Mouse (Mus musculus) testis, postnatal 10 days (tissue): ENCODE results near the gene Sh3gl3.

Experiments used
- DNase-seq: peaks from one replicate; pipeline ENCODE4 v3.0.0; 2021; ENCODE audit warnings: low spot score

Gene Sh3gl3

DNA sequence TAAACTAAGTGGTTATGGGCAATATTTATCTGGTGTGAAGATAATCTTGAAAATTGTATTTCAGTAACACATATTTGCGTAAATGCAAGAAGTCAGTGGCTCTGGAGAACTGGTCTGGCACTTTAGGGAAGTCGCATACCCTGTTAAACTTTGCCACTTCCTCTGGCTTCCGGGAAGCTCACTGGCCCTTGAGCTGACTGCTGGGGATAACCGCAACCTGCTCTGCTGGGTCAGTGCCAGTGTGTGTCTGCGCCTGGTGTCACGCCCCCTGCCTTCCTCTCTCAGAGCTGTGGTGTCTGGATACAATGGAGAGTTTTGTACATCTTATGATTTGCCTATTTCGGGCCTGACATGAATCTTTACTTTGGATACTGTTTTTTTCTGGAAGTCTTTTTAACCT is 119.8 kb downstream of the Sh3gl3 start:
- DNase-seq, result no peak

DNA sequence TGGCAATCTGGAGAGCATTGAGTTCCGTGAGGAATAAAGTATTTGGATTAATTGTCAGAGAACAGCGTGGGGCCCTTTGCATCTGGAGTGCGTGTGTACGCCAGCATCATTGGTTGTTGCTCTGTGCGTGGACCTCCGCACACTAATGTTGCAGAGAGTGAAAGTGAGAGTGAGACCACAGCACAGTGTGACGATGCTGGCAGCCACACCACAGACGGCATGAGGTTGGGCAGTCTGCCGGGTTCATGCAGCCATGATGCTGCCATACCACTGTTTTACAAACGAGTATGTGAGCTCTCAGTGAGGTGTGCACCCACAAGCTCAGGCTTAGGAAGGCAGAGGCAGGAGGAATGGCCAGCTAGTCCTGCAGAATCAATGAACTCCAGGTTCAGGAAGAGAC is 120.4 kb downstream of the Sh3gl3 start:
- DNase-seq, result no peak

DNA sequence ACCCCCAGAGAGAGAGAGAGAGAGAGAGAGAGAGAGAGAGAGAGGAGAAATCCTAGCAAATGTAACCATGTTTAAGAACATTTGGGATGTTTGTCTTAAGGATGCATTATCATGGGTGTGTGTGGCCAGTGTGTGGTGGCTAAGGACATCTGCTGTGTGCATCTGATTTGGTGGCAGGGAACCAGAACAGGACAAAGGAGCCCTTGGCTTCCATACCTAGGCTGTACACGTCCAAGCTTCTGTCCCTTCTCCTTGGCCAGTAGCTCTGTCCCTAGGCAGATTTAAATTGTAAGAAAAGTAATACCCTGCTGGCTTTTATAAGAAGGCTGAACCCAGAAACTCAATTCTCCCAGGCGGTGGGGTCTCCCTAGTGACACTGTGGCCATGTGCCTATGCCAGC is 121.0 kb downstream of the Sh3gl3 start:
- no peak for DNase-seq

DNA sequence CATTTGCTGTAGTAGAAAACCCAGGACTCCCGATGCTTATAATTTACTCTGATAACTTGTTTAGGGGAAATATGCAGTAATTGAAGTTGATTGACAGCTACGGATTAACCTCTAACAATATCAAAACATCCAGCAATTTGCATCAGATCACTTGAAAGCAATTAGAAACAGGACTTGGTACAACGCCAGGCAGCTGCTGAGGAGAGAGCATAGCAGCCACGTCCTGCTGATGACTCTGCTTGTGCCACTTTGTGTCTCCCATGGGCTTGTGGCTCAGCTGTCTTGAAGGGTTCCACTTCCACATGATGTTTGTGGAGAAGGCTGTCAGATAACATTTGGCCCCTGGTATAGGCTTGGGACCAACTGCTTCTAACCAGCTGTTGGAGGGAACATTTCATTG is 134.8 kb downstream of the Sh3gl3 start:
- DNase-seq, result no peak

DNA sequence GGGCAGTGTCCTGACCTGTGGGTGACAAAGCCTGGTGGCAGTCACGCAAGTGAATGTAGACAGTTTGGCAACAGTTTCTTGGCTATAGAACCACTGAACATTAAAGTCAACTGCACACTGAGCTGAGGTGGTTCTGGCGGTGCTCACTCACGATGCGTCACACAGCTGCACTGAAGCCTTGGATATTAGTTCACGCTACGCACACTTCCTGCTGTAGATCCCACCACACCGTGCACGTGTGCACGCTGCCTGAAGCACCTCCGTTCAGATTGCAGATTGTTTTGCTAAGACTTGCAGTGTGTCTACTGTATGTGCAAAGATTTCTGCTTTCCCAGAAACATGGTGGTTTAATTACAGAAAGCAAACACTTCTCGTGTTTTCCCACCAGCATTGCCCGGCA is 144.9 kb downstream of the Sh3gl3 start:
- no peak for DNase-seq

DNA sequence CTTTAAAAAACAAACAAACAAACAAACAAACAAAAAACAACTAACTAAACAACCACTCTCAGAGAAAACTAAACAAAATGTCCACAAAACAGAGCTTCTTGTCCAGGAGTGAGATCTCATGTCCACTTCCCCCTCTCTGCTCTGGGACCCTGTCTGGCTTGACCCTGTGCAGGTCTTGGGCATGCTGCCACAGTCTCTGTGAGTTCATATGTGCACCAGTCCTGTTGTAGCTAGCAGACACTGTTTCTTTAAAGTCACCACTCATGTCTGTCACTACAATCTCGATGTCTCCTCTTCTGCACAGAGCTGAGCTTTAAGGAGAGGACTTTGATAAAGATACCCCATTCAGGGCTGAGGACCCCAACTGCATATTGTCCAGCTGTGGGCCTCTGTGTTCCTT is 153.0 kb downstream of the Sh3gl3 start:
- no peak for DNase-seq

DNA sequence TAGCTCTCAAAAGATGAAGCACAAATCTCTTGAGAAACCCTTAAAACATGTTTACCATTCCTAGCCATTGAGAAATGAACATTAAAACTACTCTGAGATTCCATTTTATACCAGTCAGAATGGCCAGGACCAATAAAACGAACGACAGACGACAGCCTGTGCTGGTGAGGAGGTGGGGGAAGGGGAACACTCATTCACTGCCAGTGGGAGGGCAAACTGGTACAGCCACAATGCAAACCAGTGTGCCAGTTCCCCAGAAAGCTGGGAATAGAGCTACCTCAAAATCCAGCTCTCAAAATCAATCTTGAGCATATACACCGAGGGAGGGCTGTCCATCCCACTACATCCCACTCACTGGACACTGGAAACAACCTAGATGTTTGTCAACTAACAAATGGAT is 153.6 kb downstream of the Sh3gl3 start:
- no peak for DNase-seq

DNA sequence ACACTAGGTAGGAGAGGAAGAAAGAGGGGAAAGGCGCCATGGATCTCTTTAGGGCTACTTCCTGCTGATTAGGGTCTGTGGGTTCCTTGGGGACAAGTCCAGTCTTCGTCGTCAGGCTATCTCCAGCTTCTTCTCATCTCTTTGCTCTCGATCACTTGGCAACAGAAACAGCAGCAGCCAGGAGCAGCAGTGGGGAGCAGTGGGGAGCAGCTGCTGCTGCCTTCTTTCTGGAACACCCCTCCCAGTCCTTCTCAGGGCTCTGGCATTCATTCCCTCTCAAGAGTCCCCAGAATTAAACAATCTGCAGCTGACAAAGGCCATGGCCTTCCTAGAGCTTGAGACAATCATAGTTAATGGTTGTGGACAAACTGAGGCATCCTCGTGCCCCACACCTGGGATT is 154.2 kb downstream of the Sh3gl3 start:
- peak; percentile 24 for DNase-seq

DNA sequence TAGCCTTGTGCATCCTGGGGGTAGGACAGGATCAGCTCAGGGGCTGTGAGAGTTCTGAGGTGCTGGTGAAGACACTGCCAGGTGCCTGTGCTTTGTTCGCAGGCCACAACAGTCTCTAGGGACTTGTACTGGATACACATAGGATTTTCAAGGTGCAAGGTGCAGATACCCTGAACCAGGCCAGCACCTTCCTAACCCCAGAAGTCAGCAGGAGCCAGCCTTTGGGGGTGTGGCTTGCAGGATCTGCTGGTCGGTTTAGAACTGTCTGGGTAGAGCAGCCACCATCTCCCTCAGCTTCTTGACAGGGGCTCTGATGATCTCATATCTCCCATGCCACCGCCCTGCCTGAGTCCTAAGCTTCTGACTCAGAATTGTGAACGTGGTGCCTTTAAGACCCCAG is 156.2 kb downstream of the Sh3gl3 start:
- peak; percentile 35 for DNase-seq

DNA sequence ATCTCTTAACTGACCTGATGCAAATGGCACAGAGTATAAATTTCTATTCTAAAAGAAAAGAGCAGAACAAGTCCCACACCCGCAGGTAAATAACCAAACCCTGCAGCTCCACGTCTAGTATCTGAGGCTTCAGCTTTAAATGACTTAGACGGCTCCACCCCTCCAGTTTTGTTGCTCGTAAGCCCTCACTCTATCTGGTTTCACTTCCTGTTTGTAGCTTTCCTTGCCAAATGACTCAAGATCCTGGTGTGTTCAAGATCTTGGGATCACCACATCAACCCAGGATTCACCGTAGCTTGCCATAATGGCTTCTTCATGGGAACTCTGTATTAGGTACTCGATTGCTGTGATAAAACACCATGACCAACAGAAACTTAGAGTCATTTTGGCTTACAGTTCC is 157.2 kb downstream of the Sh3gl3 start:
- peak; percentile 21 for DNase-seq

DNA sequence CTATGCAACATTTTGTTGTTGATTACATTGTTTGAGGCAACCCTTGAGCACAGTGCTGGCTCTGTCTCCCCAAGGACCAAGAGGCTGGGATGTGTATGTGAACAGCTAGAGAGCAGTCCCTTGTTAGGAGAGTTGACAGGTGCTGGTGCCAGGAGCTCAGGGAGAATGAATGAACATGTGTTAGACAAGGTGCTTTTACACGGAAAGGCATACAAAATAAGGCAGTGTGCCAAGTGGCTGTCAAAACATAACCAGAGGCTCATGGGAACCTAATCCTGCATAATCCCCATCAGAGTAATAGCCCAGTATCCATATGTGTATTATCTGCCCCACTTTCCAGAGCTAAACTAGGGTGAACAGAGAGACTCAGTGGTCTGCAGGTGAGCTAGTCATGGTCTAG is 160.4 kb downstream of the Sh3gl3 start:
- DNase-seq, result peak; percentile 32

DNA sequence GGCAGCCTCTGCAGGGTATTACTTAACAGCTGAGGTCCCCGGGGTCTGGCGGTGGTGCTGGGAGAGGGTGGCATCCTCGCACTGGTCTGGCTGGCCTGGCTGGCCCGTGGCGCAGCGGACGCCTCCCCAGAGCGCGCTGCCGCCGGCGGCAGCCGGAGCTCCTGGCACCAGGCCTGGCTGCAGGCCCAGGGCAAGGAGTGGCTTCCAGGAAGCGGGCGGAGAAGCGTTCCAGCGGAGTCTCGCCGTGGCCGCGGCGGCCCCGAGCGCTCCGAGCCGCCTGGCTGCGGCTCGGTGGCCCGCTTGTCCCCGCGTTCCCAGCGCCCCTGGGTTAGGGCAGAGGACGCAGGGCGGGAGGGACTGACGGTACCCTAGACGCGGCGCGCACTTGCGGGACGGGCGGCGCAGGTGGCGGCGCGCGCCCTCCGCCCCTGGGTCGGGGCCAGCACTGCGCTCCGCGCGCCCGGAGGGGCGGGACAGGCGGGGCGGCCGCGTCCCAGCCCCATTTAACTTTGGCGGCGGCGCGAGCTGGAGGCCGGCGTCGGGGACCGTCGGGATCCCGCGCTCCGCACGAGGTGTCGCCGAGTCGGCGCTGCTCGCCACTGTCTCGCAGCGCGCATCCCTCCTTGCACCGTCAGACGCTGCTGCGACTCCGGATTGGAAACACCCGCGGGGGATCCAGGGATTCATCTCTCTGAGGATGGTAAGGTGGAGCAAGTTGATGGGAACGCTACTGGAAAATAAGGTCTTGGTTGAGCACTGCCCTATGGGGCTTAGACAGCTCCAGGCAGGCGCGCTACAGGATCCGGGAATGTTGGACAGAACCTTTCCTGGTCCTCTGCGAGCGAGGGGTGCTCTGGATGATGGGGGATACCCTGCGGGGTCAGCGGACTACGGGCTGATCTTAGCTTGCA is 161.8 kb downstream of the Sh3gl3 start, which contains the start of gene Adamtsl3:
Gene Adamtsl3, plus strand, starts transcription at position 484 of the 911 bp plus-strand sequence.
- peak; percentile 54 for DNase-seq

DNA sequence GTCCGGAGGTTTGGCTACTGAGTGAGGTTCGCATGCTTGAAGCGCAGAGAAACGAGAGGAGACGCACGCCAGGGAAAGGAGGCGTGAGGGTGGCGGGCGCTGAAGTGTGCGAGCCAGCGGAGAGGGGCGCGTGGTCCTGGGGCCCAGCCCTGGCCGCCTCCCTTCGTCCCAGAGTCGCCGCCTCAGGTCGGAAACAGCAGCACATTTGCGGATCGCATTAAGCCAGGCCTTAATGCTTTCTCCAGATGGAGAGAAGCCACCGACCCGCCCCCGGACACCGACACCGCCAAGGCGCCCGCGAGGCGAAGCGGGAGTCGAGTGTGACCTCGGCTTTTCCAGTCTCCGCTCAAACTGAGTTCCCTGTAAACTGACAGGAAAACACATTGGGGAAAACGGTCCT is 162.5 kb downstream of the Sh3gl3 start:
- DNase-seq, result peak; percentile 47

DNA sequence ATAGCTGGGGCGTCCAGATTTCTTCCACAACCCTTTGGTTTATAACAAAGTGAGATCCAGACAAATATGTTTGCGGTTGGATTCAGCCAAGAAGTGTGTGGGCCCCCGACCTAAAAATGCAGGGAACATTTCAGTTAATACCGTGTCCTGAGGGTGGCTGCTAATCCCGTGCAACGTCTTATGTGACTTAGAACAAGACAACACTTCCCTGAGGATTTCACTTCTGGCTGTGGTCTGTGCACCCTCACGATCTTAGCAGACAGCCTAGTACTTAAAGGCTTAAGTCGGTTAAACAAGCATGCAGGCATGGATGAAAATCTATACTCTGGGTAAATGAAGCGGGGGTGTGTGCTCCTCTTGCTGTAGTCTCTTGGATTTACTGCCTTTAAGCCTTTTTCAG is 164.5 kb downstream of the Sh3gl3 start:
- peak; percentile 21 for DNase-seq

DNA sequence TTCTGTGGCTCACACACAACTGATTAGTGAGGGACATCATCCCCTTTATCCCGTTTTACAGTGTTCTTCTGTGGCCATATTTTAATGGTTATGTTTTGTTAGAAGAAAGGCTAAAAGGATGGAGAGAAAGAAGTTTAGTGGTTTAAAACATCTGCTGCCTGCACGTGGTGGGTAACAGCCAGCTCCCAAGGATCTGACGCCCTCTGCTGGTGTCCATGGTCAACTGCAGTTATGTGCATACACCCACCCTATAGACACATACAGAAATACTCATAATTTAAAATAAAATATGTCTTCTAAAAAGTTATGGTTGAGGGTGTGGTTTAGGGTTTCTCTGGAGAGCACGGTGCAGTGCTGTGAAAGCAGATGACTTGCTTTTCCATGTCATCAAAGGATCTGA is 164.9 kb downstream of the Sh3gl3 start:
- peak; percentile 37 for DNase-seq

DNA sequence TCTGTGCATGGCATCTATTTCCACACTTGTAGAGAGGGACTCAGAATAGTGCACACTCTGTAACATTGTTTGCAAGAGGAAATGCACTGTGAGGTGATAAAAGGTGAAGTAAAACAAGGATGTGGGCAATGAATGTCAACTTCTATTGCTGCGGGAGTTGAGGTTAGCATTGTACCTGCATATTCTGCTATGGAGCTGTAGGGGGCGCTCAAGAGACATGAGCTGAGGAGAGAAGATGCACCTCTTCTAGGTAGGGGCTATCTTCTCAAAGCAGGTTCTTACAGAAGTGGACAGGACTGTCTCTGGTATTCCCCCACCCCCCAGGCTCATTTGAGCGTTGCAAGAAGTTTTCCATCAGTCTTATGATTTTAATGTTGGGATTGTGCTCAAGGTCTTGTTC is 165.6 kb downstream of the Sh3gl3 start:
- peak; percentile 33 for DNase-seq

DNA sequence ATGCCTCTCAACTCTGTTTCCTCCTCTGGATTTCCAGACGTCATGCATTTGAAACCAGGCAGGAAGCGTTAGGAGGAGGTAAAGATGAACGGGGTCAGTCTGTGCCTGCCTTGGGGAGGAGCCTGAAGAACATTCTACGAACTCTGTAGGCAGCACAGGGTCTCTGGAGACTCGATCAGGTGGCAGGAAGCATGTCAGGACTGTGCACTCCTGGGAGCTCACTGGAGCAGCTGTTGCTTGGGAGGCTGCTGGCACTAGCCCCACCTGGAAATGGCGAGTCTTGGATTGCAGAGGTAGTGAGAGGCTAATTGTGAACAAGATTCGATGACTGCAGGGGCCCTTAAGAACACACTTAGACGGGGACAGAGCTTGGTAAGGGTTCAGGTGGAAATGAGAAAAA is 167.8 kb downstream of the Sh3gl3 start:
- peak; percentile 34 for DNase-seq

DNA sequence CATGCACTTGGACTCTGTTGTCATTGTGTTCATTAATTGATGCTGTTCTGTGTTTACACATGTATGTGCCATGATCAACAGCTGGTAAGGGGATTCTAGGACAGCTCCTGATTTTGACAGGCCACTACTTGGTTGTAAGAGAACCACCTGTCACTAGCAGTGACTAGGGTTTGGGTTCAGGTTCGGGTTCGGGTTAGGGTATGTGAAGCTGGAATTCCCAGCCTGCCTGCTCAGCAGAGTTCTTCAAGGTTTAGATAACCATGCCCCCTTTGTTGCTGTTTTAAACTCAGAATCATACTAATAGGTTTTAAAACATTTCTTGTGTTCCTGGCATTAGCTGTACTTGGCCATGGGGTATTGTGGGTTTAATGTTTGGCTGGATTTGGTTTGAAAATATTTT is 173.1 kb downstream of the Sh3gl3 start:
- DNase-seq, result no peak

DNA sequence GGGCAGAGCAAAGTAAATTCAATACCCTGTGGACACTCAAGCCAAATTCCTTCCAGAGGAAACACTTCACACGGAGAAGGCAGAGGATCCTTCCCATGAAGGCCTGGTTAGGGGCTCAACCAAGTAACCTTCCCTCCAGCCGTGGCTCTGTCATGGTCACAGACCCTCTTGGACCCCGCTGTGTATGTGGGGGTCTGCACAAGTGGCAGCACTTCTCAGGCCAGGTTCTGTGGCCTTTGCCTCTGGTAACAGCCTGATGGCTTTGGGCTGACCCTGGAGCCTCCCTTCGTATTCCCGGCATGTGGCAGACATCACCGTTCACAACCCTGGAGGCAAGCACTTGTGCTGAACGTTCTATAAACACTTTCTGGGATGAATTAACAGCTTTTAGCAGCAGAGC is 176.2 kb downstream of the Sh3gl3 start:
- no peak for DNase-seq

DNA sequence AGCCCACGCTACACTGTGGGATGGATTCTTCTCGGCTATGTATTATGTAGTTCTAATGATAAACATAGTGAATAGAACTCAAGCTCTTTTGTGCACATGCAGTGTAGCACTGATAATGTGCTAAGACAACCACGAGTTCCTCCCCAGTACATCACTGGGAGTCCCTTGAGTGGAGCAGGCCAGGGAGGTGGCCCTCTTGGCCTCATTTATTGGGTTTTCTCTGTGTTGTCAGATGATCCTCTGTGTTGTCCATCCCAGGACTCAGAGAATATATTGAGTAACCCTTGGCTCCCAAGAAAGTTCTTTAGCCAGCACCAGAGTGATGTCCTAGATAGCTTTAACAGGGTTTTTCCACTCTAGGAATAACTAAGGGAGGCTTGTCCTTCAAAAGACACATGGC is 176.8 kb downstream of the Sh3gl3 start:
- DNase-seq, result peak; percentile 1
